In genomic region chr16:23295720-23296119, GRCm38 (mm10) we compare ENCODE assay signal across 17 mouse cellular contexts.
DNase-seq lines count a peak whose midpoint lies in the region; ATAC-seq and TF ChIP-seq lines count a peak whose summit lies in the region.
"Had no signal": no experiment of that assay in that cellular context is flagged by ENCODE, and none has a peak within 500 bp of the region (broad histone marks: within the 10 kb centered on the region; RNA-seq: fewer than 3 reads in every experiment).

No protein-coding gene starts in this region.

- ATAC-seq in heart, embryonic 15.5 days (replicated peaks; ENCODE audit: insufficient number of reproducible peaks, insufficient read depth, low FRiP score, low read depth): peak; percentile 58; the same call in 1 of the 2 replicates
- peak; percentile 9 for ATAC-seq in CD4-positive, CD25-positive, alpha-beta regulatory T cell, adult 4 months
- ATAC-seq: forebrain, embryonic 13.5 days; hindbrain, embryonic 16.5 days; liver, embryonic 12.5 days; midbrain, embryonic 16.5 days had no signal

- no peak for DNase-seq in heart, adult 9 months (ENCODE audit: low spot score in 2 of 2)
- peak; percentile 57 for DNase-seq in lung, adult 2 months
- DNase-seq in lung, postnatal 36 days: peak; percentile 89
- DNase-seq in ovary, postnatal 36 days (ENCODE audit: low spot score): no peak
- DNase-seq in layer of hippocampus, adult 9-10 months (ENCODE audit: low spot score): no peak
- DNase-seq: cerebellum, postnatal 10 days; embryo, embryonic 11 days; kidney, adult 18-20 months; kidney, postnatal 36 days; spleen, adult 18-20 months had no signal

- no peak overlapping the region for H3K4me2 ChIP-seq in heart, embryonic 15.5 days
- H3K4me2 ChIP-seq: forebrain, embryonic 13.5 days; liver, embryonic 12.5 days; stomach, embryonic 15.5 days had no signal

- H3K9me3 ChIP-seq in heart, embryonic 15.5 days (replicated peaks): no peaks in the 10 kb centered on the region
- H3K9me3 ChIP-seq: forebrain, embryonic 13.5 days; liver, embryonic 12.5 days; stomach, embryonic 15.5 days had no signal

- H3K9ac ChIP-seq in heart, embryonic 15.5 days: no peak overlapping the region
- H3K9ac ChIP-seq: forebrain, embryonic 13.5 days; liver, embryonic 12.5 days; stomach, embryonic 15.5 days had no signal

- TF ChIP-seq CTCF in lung, adult 2 months (IDR thresholded peaks at IDR 0.05; ENCODE audit: insufficient read depth, low read length): no peak

- no peak overlapping the region for H3K27ac ChIP-seq in heart, embryonic 15.5 days
- H3K27ac ChIP-seq: forebrain, embryonic 13.5 days; liver, embryonic 12.5 days; stomach, embryonic 15.5 days had no signal

- no peak for TF ChIP-seq POLR2A in lung, adult 2 months (IDR thresholded peaks at IDR 0.05; ENCODE audit: borderline replicate concordance, extremely low read depth, low read depth, low read length)

- H3K4me1 ChIP-seq in heart, embryonic 15.5 days (replicated peaks): peaks cover 4% of the 10 kb centered on the region
- H3K4me1 ChIP-seq in lung, adult 2 months (ENCODE audit: control insufficient read depth, insufficient read depth, low read length): peaks cover 4% of the 10 kb centered on the region; the same call in 1 of the 2 replicates
- H3K4me1 ChIP-seq: forebrain, embryonic 13.5 days; liver, embryonic 12.5 days; stomach, embryonic 15.5 days had no signal

- WGBS in heart, embryonic 15.5 days: 41% methylated on average over 5 of the region's 5 CpGs
- 49% methylated on average over 5 of the region's 5 CpGs for WGBS in lung, adult 2 months

- no peak overlapping the region for H3K4me3 ChIP-seq in heart, embryonic 15.5 days
- H3K4me3 ChIP-seq in lung, adult 2 months (replicated peaks; ENCODE audit: extremely low read depth, low read depth, low read length): no peak overlapping the region
- H3K4me3 ChIP-seq: forebrain, embryonic 13.5 days; liver, embryonic 12.5 days; stomach, embryonic 15.5 days had no signal

- H3K27me3 ChIP-seq in heart, embryonic 15.5 days: peaks cover 12% of the 10 kb centered on the region; the same call in 1 of the 2 replicates
- H3K27me3 ChIP-seq: forebrain, embryonic 13.5 days; liver, embryonic 12.5 days; stomach, embryonic 15.5 days had no signal

- no peaks in the 10 kb centered on the region for H3K36me3 ChIP-seq in heart, embryonic 15.5 days
- H3K36me3 ChIP-seq: liver, embryonic 12.5 days; stomach, embryonic 15.5 days had no signal

Comparison
In these comparisons a context has a peak if more than half of its experiments do, and no peak if none do; other contexts are left out.
1. DNase-seq: peak in lung, adult 2 months (single experiment) and lung, postnatal 36 days (single experiment); none in heart, adult 9 months (0 of 2), ovary, postnatal 36 days (single experiment) and layer of hippocampus, adult 9-10 months (single experiment).